Mouse (Mus musculus): ENCODE data around the gene Fam131a. TPM values are rescaled to one million over a fixed set of nuclear protein-coding genes. Genes with fewer than 3 reads are reported as not detected.
A peak's percentile ranks its signal among the peaks of the same experiment; 100 is the strongest.

Fam131a gene
- total RNA-seq, 1 experiment from 2014 or later = not detected

DNA sequence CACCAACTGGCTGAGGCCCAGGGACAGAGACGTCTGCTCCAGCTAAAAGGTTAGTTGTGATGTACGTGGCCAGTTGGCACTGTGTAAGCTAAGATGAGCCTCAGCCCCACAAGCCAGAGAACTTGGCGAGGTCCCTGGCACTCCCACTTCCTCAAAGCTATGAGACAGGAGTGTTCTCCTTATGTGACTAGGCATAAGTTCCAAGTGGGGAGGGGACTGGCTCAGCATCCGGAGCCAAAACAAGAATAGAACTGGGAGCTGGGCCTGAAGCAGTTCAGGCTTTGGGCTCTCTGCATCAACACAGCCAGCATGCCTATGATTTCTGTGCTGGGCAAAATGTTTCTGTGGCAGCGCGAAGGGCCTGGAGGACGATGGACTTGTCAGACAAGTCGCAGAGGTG lies 1.7 kb downstream of the Fam131a start:
- ATAC-seq (replicated peaks; ENCODE audit: low read depth, poor library complexity, severe bottlenecking) = peak; percentile 42

DNA sequence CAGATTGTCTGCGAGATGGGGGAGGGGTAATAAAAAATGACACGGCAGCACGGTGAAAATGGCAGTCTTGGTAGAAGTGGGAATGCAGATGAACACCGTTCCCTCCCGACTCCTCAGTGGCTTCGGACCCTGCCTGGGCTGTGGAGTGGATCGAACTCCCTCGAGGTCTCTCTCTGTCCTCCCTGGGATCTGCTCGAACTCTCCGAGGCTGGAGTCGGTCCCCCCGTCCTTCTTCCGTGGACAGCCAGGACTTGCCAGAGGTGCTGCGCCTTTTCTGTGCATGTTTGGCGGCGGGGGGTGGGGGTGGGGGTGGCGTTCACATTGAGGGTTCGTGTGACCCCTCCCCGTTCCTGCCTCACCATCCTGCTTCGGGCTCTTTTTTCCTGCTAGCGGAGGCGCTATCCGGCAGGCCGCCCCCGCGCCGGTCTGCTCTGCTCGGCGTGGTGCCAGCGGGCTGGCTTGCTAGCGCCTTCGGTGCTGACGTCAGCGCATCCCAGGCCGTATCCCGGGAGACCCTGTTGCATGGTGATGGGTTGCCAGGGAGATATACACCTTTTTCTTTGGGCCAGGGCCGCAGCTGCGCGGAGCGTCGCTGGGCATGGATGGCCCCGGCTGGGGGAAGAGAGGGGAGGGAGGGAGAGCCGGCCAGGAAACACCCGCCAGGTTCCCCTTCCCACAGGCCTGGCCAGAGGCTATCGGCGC lies 2.7 kb downstream of the Fam131a start:
- peak; percentile 16; the same call in 1 of the 2 replicates for ATAC-seq (replicated peaks; ENCODE audit: low read depth, poor library complexity, severe bottlenecking)

- no peak for ATAC-seq (replicated peaks; ENCODE audit: low read depth, poor library complexity, severe bottlenecking)
Observed at GRCm38 (mm10) chr16:20699266-20699665, 6.2 kb downstream of the Fam131a start.

DNA sequence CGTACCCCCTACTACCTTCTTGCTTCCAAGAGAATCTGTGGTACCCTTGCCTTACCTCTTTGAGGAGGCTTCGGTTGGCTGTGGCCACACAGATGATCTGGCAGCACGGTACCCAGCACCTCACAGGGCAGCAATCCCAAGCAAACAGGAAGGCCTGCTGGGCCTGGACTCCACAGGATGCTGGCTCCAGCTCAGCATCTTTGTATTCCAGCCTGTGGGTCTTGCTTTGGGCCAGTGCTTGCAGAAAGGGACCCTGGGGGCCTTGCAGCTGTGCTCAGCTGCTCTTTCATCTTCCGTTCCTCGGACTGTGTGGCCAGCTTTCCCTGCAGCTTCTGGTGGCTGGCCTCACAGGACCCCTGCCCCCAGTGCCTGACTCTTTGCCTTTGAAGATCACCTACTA lies 7.0 kb downstream of the Fam131a start:
- no peak for ATAC-seq (replicated peaks; ENCODE audit: low read depth, poor library complexity, severe bottlenecking)

DNA sequence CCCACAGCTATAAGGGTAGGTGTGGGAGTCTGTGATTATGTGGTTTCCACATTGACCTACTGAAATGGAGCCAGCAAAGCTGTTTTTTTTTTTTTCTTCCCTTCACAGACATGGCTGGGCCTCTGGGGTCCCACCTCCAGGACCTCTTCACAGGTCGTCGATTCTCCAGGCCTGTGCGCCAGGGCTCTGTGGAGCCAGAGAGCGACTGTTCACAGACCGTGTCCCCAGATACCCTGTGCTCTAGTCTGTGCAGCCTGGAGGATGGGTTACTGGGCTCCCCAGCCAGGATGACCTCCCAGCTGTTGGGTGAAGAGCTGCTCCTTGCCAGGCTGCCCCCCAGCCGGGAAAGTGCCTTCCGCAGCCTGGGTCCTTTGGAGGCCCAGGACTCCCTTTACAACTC lies 8.3 kb downstream of the Fam131a start:
- no peak for ATAC-seq (replicated peaks; ENCODE audit: low read depth, poor library complexity, severe bottlenecking)

DNA sequence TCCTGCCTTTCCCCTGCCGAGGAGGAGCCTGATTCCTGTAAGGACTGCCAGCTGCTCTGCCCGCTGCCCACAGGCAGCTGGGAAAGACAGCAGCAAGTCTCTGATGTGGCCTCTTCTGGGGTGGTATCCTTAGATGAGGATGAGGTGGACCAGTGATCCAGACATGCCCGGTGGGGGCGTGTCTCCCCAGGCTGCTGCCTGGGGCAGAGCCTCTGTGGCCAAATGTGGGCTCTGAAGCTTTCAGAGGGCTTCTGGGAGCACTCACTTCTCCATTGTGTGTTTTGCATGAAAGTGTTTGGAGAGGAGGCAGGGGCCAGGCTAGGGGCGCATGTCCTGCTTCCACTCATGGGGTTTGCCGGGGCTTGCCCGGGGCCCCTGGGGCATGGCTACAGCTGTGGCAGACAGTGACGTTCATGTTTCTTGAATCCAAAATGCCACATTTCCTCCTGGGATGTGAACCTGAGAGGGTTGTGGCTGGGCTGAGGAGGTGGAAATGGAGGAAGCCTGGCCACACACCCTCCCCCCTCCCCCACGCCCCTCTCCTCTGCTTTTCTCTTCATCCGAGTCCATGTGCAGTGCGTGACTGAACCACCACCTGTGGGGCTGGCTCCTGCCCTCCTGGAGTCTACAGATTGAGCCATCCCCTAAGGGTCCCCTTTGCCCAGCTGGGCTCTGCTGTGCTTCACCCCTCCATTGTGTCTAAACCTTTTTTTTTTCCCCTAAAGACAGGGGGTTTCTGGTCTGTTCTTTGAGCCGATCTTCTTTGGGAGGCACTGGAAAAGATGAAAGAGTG lies 8.9 kb downstream of the Fam131a start:
- 0 out of 2 replicates have a peak, but pooled peaks have one; percentile 13 for ATAC-seq (replicated peaks; ENCODE audit: low read depth, poor library complexity, severe bottlenecking)

DNA sequence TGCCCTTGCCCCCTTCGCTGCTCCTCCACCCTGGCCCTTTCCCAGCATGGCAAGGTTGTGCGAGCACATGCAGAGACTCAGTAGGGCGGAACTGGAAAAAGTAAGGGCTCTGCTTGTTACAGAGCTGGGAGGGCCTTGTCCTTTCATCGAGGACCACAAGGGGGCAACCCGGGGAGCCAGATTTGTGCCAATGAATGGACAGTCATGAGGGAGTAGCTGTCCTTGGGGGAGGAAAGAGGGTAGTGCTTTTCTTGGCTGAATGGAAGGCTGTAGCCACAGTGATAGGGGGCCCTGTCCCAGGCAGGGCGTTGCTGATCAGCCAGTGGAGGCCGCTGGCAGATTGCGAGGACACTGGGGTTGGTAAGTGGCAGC lies 9.5 kb downstream of the Fam131a start:
- peak; percentile 85 for ATAC-seq (replicated peaks; ENCODE audit: low read depth, poor library complexity, severe bottlenecking)

- ATAC-seq (replicated peaks; ENCODE audit: low read depth, poor library complexity, severe bottlenecking) = no peak
Observed at GRCm38 (mm10) chr16:20703071-20703470, 10.0 kb downstream of the Fam131a start.

- no peak for ATAC-seq (replicated peaks; ENCODE audit: low read depth, poor library complexity, severe bottlenecking)
Observed at GRCm38 (mm10) chr16:20703699-20704400, 10.8 kb downstream of the Fam131a start.

DNA sequence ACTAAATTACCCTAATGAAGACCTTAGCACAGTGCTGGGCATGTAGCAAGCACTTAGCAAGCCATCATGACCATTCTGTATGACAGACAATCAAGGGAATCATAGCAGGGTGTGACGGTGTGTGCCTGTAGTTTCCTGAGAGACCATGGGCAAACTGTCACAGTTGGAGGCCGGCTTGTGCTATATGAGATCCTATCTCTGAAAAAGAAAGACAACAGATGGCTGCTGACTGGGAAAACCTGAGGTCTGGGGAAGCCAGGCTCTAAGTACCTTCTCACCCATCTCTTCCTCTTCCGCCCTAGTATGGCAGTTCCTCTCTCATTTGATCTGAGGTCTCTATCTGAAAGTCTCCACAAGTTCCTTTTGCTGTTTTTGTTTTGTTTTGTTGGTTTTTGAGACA lies 12.7 kb downstream of the Fam131a start:
- ATAC-seq (replicated peaks; ENCODE audit: low read depth, poor library complexity, severe bottlenecking) = 0 out of 2 replicates have a peak, but pooled peaks have one; percentile 4

- ATAC-seq (replicated peaks; ENCODE audit: low read depth, poor library complexity, severe bottlenecking) = no peak
Observed at GRCm38 (mm10) chr16:20706407-20707055, 13.5 kb downstream of the Fam131a start.

DNA sequence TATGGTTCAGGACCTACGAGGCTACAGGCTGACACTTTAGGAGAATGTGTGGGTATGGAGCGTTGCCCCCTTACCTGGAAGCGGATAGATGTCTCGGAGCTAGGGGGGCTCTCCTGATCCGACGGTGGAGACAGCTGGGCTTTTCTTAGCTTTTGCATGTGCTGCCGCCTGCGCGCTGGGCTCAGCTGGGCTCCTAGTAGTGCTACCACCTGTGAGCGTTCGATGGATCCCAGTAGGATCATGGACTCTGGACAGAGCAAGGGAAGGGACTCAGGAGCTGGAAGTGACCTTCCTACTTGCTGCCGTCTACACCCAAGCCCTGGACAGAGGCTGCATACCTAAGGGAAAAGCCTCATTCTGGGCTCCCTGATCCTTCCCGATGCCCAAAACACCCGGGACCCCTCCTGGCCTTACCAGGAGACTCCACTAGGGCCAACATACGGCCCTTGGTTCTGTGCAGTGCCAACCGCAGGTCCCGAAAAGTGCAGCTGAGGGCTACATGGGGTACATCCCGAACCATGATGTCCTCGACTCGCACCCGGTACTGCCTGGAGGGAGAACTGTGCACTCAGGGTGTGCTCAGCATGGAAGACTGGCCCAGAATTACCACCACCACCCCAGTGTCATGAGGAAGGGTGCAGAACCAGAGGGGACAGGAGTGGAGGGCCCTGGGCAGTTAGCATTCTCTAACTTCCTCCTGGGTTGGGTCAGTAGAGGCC lies 15.3 kb downstream of the Fam131a start:
- ATAC-seq (replicated peaks; ENCODE audit: low read depth, poor library complexity, severe bottlenecking) = no peak

DNA sequence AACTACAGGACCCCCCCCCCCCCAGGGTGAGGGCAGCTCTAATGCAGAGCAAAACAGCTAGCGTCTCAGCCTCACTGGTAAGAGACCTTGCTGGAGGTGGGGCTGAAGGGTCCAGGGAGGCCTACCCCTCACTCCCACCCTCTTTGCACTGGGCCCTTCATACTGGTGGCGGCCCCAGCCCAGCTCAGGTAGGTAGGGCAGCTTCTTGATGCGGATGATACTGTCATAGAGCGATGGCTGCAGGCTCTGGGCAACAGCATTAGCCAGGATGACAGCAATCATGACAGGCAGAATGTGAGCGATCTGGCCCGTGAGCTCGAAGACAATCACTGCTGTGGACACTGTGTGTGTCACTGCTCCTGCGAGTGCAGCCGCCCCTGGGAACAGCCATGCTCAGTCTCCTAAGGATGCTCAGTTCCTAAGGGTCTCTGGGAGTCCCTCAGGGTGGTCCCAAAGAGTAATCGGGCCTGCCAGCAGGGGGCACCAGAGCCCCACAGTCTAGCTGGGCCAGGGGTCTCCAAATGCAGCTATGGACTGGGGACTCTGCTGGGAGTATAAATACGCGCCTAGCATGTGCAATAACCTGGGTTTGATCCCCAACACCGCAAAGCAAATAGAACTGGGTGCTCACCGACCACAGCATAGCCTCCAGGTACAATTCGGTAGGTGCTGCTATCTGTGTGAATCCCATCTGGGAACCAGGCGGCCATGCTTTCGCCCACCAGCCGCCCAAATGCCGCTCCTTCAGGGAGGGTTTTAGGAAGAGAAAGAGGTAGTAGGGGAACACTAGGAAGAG lies 16.1 kb downstream of the Fam131a start:
- no peak for ATAC-seq (replicated peaks; ENCODE audit: low read depth, poor library complexity, severe bottlenecking)

DNA sequence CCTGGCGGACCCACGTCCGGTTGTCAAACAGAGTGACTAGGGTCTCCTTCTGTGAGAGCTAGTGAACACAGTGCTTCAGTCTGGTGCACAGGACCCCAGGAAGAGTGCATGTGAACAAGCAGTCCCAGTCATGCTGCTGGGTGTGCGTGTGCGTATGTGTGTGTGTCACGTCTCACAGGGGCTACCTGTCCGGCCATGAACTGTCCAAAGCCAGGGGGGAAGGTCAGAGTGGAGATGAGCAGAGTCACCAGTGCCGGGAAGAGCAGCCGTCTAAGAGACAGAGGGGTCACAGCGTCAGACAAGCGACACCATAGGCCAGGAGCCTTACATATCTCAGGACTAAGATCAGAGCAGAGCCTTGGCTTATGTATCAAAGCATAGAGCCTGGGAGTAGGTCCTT lies 17.3 kb downstream of the Fam131a start:
- no peak for ATAC-seq (replicated peaks; ENCODE audit: low read depth, poor library complexity, severe bottlenecking)

DNA sequence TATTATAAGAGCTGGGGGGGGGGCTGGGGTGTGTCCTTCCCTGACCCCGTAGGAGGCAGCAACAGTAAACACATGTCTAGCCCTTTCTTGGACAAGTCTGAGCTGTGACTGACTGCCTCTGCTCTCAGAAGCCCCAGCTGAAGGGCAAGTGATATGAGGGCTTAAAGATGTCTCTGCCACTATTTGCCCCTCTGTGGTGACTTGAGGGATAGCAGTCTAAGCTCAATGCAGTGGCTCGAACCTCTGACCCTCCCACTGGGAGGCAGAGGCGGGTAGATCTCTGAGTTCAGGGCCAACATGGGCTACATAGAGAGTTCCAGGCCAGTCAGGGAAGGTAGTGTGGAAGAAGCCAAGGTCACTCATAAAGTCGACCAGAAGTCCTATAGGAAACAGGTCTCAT lies 17.8 kb downstream of the Fam131a start:
- ATAC-seq (replicated peaks; ENCODE audit: low read depth, poor library complexity, severe bottlenecking) = 0 out of 2 replicates have a peak, but pooled peaks have one; percentile 24

DNA sequence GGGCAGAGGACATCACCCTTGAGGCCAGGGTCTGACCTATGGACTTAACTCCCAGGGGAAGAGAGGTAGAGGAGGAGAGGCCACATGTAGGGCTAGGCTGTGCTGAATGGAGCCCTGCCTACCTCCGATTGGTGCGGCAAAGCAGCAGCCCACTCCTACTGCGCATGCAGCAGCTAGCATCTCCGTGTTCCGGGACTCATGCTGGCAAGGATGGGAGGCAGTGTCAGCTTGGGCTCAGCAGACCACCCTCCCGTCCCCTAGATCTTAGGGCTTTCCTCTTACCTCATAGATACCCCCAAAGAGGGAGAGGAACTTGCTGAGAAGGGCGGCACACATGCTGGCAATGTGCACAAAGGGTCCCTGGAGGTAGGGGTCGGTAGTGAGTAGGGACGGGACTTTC lies 19.1 kb downstream of the Fam131a start:
- no peak for ATAC-seq (replicated peaks; ENCODE audit: low read depth, poor library complexity, severe bottlenecking)

DNA sequence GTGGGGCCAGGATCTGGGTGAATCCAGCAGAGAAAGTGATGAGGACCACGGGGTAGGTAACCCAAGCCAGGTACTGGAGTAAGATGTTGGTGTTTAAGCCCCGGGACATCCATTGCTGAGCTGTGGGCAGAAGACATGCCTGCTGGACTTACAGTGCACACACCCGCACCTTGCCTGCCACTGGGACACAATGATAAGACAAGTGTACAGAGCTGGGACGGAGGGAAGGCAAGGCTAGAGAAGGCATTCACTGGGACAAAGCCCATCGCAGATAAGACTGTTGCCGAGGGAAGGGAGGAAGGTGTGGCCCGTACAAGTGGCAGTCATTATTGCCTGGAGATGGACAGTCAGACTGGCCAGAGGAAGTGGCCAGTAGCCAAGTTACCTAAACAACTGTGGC lies 19.8 kb downstream of the Fam131a start:
- no peak for ATAC-seq (replicated peaks; ENCODE audit: low read depth, poor library complexity, severe bottlenecking)

GRCm38 (mm10) chr16:20714307-20715080 lies 21.5 kb downstream of the Fam131a start:
- no peak for ATAC-seq (replicated peaks; ENCODE audit: low read depth, poor library complexity, severe bottlenecking)

Measured in common myeloid progenitor, adult 5-6 weeks (primary cell).